Mouse (Mus musculus) kidney, adult 8-10 months (tissue): ENCODE data around the gene Rer1.
"Not testable (repeated sequence)": the region's sequence is repeated elsewhere in the genome, so short reads cannot be mapped to it uniquely, and the experiment has no call there.

ENCODE experiments used
- DNase-seq, 2 experiments: peaks; one replicate each; pipeline ENCODE4 v3.0.0; 2022

Gene Rer1

GRCm38 (mm10) chr4:155113766-155114410 is 27.7 kb upstream of the Rer1 start:
- DNase-seq: no peak

GRCm38 (mm10) chr4:155109471-155109870 is 23.3 kb upstream of the Rer1 start:
- no peak for DNase-seq

- DNase-seq: no peak
Observed at GRCm38 (mm10) chr4:155107886-155108285, 21.7 kb upstream of the Rer1 start.

- no peak for DNase-seq
Observed at GRCm38 (mm10) chr4:155098572-155098971, 12.4 kb upstream of the Rer1 start.

- DNase-seq: no peak
Observed at GRCm38 (mm10) chr4:155097452-155097851, 11.3 kb upstream of the Rer1 start.

- no peak for DNase-seq
Observed at GRCm38 (mm10) chr4:155095967-155096366, 9.8 kb upstream of the Rer1 start.

- DNase-seq: peak; percentile 82 to 84
Observed at GRCm38 (mm10) chr4:155095238-155095900, 9.2 kb upstream of the Rer1 start.

GRCm38 (mm10) chr4:155094565-155094964 is 8.4 kb upstream of the Rer1 start:
- peak in 1 of 2 experiments; percentile 61 for DNase-seq

- no peak for DNase-seq
Observed at GRCm38 (mm10) chr4:155093431-155094149, 7.4 kb upstream of the Rer1 start.

- no peak for DNase-seq
Observed at GRCm38 (mm10) chr4:155092718-155093430, 6.7 kb upstream of the Rer1 start.

GRCm38 (mm10) chr4:155090688-155091449 is 4.7 kb upstream of the Rer1 start:
- DNase-seq: no peak

- no peak for DNase-seq
Observed at GRCm38 (mm10) chr4:155090147-155090546, 4.0 kb upstream of the Rer1 start.

- no peak for DNase-seq
Observed at GRCm38 (mm10) chr4:155089241-155089640, 3.1 kb upstream of the Rer1 start.

- no peak for DNase-seq
Observed at GRCm38 (mm10) chr4:155085206-155086107, 725 bp downstream of the Rer1 start.

- peak in 1 of 2 experiments; percentile 44 for DNase-seq
Observed at GRCm38 (mm10) chr4:155084351-155084750, 1.8 kb downstream of the Rer1 start.

GRCm38 (mm10) chr4:155083553-155083952 is 2.6 kb downstream of the Rer1 start:
- DNase-seq: peak in 1 of 2 experiments; percentile 37

GRCm38 (mm10) chr4:155079666-155080065 is 6.5 kb downstream of the Rer1 start:
- peak in 1 of 2 experiments; percentile 43 for DNase-seq

- not testable (repeated sequence) for DNase-seq
Observed at GRCm38 (mm10) chr4:155078808-155079207, 7.4 kb downstream of the Rer1 start.

- DNase-seq: no peak
Observed at GRCm38 (mm10) chr4:155076677-155077076, 9.5 kb downstream of the Rer1 start.

- peak in 1 of 2 experiments; percentile 42 for DNase-seq
Observed at GRCm38 (mm10) chr4:155075813-155076212, 10.4 kb downstream of the Rer1 start.

- no peak for DNase-seq
Observed at GRCm38 (mm10) chr4:155075137-155075536, 11.0 kb downstream of the Rer1 start.
